Mouse (Mus musculus) lung, embryonic 16.5 days (tissue): ENCODE data around the gene Tnfsf11. TPM values are rescaled to one million over a fixed set of nuclear protein-coding genes. Genes with fewer than 3 reads are reported as not detected.

Experiments
- ATAC-seq: fragments of 200-750 bp; cut with Nextera tagmentation; 2 replicates; pipeline ENCODE4 v1.8.0; 2017; ENCODE audit warnings: low read depth, mild to moderate bottlenecking, moderate library complexity
- H3K27ac ChIP-seq: fragments of 300-500 bp; sonication (generic); 2 replicates; pipeline ENCODE4 v1.5.1; 2014; ENCODE audit warnings: mild to moderate bottlenecking, control low read depth, low read length
- H3K27me3 ChIP-seq: fragments of 300-500 bp; sonication (generic); 2 replicates; pipeline ENCODE4 v1.6.1; 2014; ENCODE audit warnings: low read depth, low read length, mixed read lengths; ENCODE audit not compliant: control insufficient read depth, insufficient read depth
- H3K36me3 ChIP-seq: fragments of 300-500 bp; sonication (generic); 2 replicates; pipeline ENCODE4 v1.6.1; 2014; ENCODE audit warnings: low read length; ENCODE audit not compliant: control insufficient read depth, insufficient read depth
- H3K4me1 ChIP-seq: fragments of 300-500 bp; sonication (generic); replicated peaks from 2 replicates; pipeline ENCODE4 v1.6.1; 2014; ENCODE audit warnings: low read length, mixed read lengths; ENCODE audit not compliant: control insufficient read depth, insufficient read depth
- H3K4me2 ChIP-seq: fragments of 300-500 bp; sonication (generic); 2 replicates; pipeline ENCODE4 v1.6.1; 2014; ENCODE audit warnings: low read depth, low read length, control low read depth
- H3K4me3 ChIP-seq: fragments of 300-500 bp; sonication (generic); 2 replicates; pipeline ENCODE4 v1.5.1; 2014; ENCODE audit warnings: mild to moderate bottlenecking, low read length, control low read depth
- H3K9ac ChIP-seq: fragments of 300-500 bp; sonication (generic); 2 replicates; pipeline ENCODE4 v1.6.1; 2014; ENCODE audit warnings: low read length, control low read depth
- H3K9me3 ChIP-seq: fragments of 300-500 bp; sonication (generic); 2 replicates; pipeline ENCODE4 v1.6.1; 2016; ENCODE audit warnings: low read length; ENCODE audit not compliant: control insufficient read depth
- WGBS: fragments of 180-500 bp; shearing (Covaris S2); extraction: QIAGEN DNeasy Blood & Tissue Kit; methylation state at CpG from one replicate; pipeline ENCODE4 v1.1.7; 2014; 5-methylcytosine and 5-hydroxymethylcytosine counted together
- polyA plus RNA-seq: library from polyadenylated mRNA; unstranded; fragments of >200 nt; fragmentation: Nextera tagmentation; extraction: Ambion mirVana; gene quantifications from 2 replicates; pipeline ENCODE4 v1.2.1, GENCODE M21; 2015

Gene Tnfsf11
- polyA plus RNA-seq, 1 experiment from 2014 or later = 0.45 TPM

DNA sequence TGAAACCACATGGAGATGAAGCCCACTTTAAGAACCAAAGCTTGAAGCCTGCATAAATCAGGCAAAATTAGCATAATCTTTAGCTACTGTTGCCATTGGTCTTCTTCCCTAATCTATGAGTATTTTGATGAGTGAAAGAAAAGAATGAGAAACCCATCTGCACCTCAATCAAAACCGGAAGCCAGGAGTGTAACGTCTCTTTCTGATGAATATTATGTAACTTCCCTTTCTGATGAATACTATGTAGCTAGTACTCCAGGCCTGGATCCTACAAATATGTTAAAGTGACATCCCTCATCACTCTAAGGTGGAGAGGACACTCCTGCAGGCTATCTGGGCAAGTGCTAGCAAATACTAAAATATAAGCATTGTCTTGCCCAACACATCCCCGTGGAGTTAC lies 6.9 kb downstream of the Tnfsf11 start:
- ATAC-seq = no peak
- Histone ChIP-seq H3K4me3 (no peak overlapping the region), H3K4me2 (no peak overlapping the region), H3K27ac (no peak overlapping the region), H3K9me3 (no peaks in the 10 kb centered on the region), H3K9ac (no peak overlapping the region), H3K4me1 (no peaks in the 10 kb centered on the region; the same call in 1 of the 2 replicates), H3K27me3 (peaks cover under 1% of the 10 kb centered on the region; the same call in 1 of the 2 replicates), H3K36me3 (no peaks in the 10 kb centered on the region)
- WGBS = 81% methylated on average over 3 of the region's 3 CpGs

- Histone ChIP-seq H3K9me3 (peaks cover 4% of the 10 kb centered on the region; the same call in 1 of the 2 replicates), H3K4me3 (no peak overlapping the region), H3K4me1 (peaks cover 2% of the 10 kb centered on the region; the same call in 1 of the 2 replicates), H3K4me2 (no peak overlapping the region), H3K9ac (no peak overlapping the region), H3K27ac (no peak overlapping the region), H3K36me3 (no peaks in the 10 kb centered on the region), H3K27me3 (no peaks in the 10 kb centered on the region)
- 82% methylated on average over 7 of the region's 7 CpGs for WGBS
- no peak for ATAC-seq
Observed at GRCm38 (mm10) chr14:78292687-78293086, 15.2 kb downstream of the Tnfsf11 start.

DNA sequence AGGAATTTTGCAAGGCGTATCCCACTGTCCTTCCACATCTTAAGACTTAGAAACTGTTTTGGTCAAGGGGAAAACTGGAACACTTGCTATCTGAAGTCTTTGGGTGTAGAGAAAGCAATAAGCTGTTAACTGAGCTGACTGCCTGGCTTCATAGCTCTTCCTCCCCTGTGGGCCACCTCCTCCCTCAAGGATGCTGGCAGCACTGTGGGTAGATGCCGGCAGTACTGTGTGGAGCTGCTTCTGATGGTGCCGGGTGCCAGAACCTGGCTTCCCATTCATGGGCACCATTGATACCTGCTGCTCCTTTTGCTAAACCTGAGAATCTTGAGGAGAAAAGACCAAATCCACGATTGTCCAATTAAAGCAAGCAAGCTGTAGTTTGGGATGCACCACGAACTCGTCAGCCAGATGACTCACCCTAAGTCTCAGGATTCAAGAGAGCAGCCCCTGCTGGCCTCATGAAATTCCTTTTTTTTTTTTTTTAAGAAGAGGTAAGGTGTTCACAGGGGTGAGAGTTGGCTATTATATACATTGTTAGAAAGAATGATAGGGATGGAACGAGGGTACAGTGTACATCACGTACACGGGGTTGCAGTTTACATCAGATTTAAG lies 17.8 kb downstream of the Tnfsf11 start:
- Histone ChIP-seq H3K4me3 (no peak overlapping the region), H3K9me3 (peaks cover 4% of the 10 kb centered on the region; the same call in 1 of the 2 replicates), H3K36me3 (no peaks in the 10 kb centered on the region), H3K4me2 (no peak overlapping the region), H3K4me1 (0 out of 2 replicates have a peak, but pooled peaks cover 2% of the 10 kb centered on the region), H3K27me3 (no peaks in the 10 kb centered on the region), H3K27ac (no peak overlapping the region), H3K9ac (no peak overlapping the region)
- 82% methylated on average over 9 of the region's 9 CpGs for WGBS
- ATAC-seq = no peak

DNA sequence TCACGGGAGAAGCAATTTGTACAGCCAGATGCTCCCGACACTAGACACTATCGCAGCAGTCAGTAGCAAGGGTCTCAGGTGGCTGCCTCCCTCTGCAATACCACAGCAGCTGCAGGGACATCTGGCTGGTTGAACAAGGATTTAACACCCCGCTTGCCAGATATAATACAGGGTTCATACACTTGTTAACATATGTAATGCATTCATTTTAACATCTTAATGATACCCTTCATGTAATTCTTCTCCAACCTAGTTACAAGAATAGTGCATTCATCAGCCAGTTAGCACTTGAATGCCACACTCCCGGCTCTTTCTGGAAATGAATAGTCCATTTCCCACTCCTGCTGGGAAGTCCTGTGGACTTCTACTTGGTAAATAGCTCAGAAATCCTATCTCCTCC lies 18.9 kb downstream of the Tnfsf11 start:
- no peak for ATAC-seq
- WGBS = 43% methylated on average over 5 of the region's 5 CpGs
- peaks cover 1% of the 10 kb centered on the region; the same call in 1 of the 2 replicates for H3K9me3 ChIP-seq
- no peak overlapping the region for H3K4me2 ChIP-seq
- no peaks in the 10 kb centered on the region for H3K36me3 ChIP-seq
- H3K4me1 ChIP-seq = 0 out of 2 replicates have a peak, but pooled peaks cover 2% of the 10 kb centered on the region
- H3K27ac ChIP-seq = no peak overlapping the region
- no peak overlapping the region for H3K9ac ChIP-seq
- no peaks in the 10 kb centered on the region for H3K27me3 ChIP-seq
- no peak overlapping the region for H3K4me3 ChIP-seq

DNA sequence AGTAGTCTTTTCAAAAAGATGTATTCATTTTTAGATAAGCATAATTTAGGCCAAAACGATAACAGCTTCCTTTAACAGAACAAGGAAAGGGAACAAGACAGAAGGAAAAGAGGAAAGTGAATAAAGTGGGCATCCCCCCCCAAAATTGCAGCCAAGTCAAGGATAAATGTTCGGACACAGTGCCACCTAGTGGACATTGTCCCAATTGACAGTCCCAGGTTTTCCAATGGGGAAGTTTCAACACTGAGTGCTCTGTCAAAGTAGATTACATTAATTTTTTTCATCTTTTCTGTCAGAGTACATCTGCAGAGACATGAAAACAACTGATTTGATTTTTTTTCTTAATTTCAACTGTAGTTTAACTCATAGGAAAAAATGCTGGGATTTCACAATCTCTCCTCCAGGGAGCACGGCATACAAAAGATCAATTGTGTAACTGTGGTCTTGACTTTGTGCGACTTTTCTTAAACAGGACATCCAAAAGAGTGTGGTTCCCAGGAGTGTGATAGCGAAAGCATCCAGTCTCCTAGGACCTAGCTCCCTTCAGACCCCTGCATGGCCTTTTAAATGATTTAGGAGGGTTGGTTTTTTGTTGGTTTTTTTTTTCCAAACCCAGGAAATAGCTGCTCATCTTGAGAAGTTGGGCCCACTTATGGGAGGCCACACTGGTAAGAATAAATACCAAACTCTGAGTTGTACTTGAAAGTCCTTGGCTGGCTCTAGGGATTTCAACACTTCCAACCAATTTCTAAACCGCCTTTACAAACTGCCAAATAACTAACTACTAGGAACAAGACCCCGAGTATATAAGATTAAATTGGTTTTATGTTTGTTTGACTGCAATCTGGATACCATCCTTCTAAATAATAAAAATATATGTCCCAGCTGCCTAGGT lies 19.7 kb downstream of the Tnfsf11 start:
- peak; percentile 67 for ATAC-seq
- Histone ChIP-seq H3K36me3 (no peaks in the 10 kb centered on the region), H3K9me3 (no peaks in the 10 kb centered on the region), H3K4me2 (no peak overlapping the region), H3K9ac (no peak overlapping the region), H3K27ac (peak overlapping the region; percentile 22; the same call in 1 of the 2 replicates), H3K27me3 (no peaks in the 10 kb centered on the region), H3K4me3 (no peak overlapping the region), H3K4me1 (0 out of 2 replicates have a peak, but pooled peaks cover 2% of the 10 kb centered on the region)
- 30% methylated on average over 7 of the region's 7 CpGs for WGBS

GRCm38 (mm10) chr14:78286011-78286548 lies 21.8 kb downstream of the Tnfsf11 start:
- Histone ChIP-seq H3K9me3 (no peaks in the 10 kb centered on the region), H3K27ac (no peak overlapping the region), H3K4me1 (peaks cover 7% of the 10 kb centered on the region; the same call in 1 of the 2 replicates), H3K4me2 (no peak overlapping the region), H3K4me3 (no peak overlapping the region), H3K9ac (no peak overlapping the region), H3K36me3 (no peaks in the 10 kb centered on the region), H3K27me3 (no peaks in the 10 kb centered on the region)
- no peak for ATAC-seq
- 69% methylated on average over 5 of the region's 5 CpGs for WGBS

- Histone ChIP-seq H3K9ac (no peak overlapping the region), H3K9me3 (no peaks in the 10 kb centered on the region), H3K4me2 (no peak overlapping the region), H3K27ac (no peak overlapping the region), H3K36me3 (no peaks in the 10 kb centered on the region), H3K27me3 (no peaks in the 10 kb centered on the region), H3K4me1 (peaks cover 5% of the 10 kb centered on the region; the same call in 1 of the 2 replicates), H3K4me3 (no peak overlapping the region)
- no peak for ATAC-seq
- WGBS = 65% methylated on average over 11 of the region's 11 CpGs
Observed at GRCm38 (mm10) chr14:78282490-78282889, 25.4 kb downstream of the Tnfsf11 start.

GRCm38 (mm10) chr14:78276395-78276930 lies 31.4 kb downstream of the Tnfsf11 start:
- 73% methylated on average over 18 of the region's 18 CpGs for WGBS
- H3K9ac ChIP-seq = no peak overlapping the region

DNA sequence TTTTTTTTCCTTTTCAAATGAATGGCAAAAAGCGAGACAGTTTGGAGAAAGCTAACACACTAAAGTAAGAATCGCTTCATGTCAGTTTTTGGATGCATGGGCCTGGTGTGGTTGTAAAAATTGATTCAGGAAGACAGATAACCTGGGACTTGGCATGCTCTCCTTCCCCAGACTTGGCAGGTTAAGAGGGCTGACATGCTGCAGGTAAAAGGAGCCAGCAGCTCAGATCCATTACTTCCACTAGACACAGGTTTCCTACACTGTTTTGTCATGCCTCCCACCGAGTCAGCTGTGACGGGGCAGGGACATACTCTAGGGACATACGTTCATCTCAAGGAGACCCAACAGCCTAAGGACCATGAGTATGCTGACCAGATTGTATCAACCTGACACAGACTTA lies 33.0 kb downstream of the Tnfsf11 start:
- Histone ChIP-seq H3K36me3 (no peaks in the 10 kb centered on the region), H3K4me1 (no peaks in the 10 kb centered on the region), H3K4me3 (no peak overlapping the region), H3K27me3 (no peaks in the 10 kb centered on the region), H3K9me3 (no peaks in the 10 kb centered on the region), H3K9ac (no peak overlapping the region), H3K4me2 (no peak overlapping the region), H3K27ac (no peak overlapping the region)
- no peak for ATAC-seq
- 87% methylated on average over 5 of the region's 5 CpGs for WGBS

More at GRCm38 (mm10) chr14:78276395-78276930, 31.4 kb downstream of the Tnfsf11 start:
- H3K27ac ChIP-seq = no peak overlapping the region
- no peaks in the 10 kb centered on the region for H3K9me3 ChIP-seq
- no peaks in the 10 kb centered on the region for H3K27me3 ChIP-seq
- ATAC-seq = no peak
- no peaks in the 10 kb centered on the region for H3K36me3 ChIP-seq
- H3K4me2 ChIP-seq = 0 out of 2 replicates have a peak overlapping the region, but pooled peaks have one; percentile 30
- no peaks in the 10 kb centered on the region for H3K4me1 ChIP-seq
- no peak overlapping the region for H3K4me3 ChIP-seq
